Mouse (Mus musculus): ENCODE measurements around the gene Pheta1. TPM values are rescaled to one million over a fixed set of nuclear protein-coding genes. Genes with fewer than 3 reads are reported as not detected.

Pheta1 gene
- polyA plus RNA-seq, 1 experiment from 2014 or later, result 15.3 TPM

GRCm38 (mm10) chr5:121815067-121815466 lies 33.7 kb upstream of the Pheta1 start:
- no peak overlapping the region for H3K27ac ChIP-seq (ENCODE audit: low read length)
- no peak overlapping the region for H3K4me3 ChIP-seq (ENCODE audit: low read length)
- H3K4me2 ChIP-seq (ENCODE audit: low read depth, low read length), result no peak overlapping the region
- peaks cover 73% of the 10 kb centered on the region for H3K36me3 ChIP-seq (ENCODE audit: control insufficient read depth, insufficient read depth)
- H3K9ac ChIP-seq (ENCODE audit: low read length), result no peak overlapping the region
- H3K27me3 ChIP-seq (ENCODE audit: control insufficient read depth, insufficient read depth, low read length), result no peaks in the 10 kb centered on the region
- ATAC-seq (replicated peaks; ENCODE audit: extremely low read depth, insufficient read depth, low FRiP score), result peak; percentile 34; the same call in 1 of the 2 replicates
- WGBS, result 53% methylated on average over 3 of the region's 3 CpGs
- H3K4me1 ChIP-seq (ENCODE audit: control insufficient read depth, insufficient read depth, low read length), result peaks cover 24% of the 10 kb centered on the region
- no peaks in the 10 kb centered on the region for H3K9me3 ChIP-seq (replicated peaks; ENCODE audit: control insufficient read depth, low read length)

GRCm38 (mm10) chr5:121815867-121816380 lies 32.9 kb upstream of the Pheta1 start:
- ATAC-seq (replicated peaks; ENCODE audit: extremely low read depth, insufficient read depth, low FRiP score), result no peak
- Histone ChIP-seq H3K36me3 (ENCODE audit: control insufficient read depth, insufficient read depth) (peaks cover 73% of the 10 kb centered on the region), H3K27me3 (ENCODE audit: control insufficient read depth, insufficient read depth, low read length) (no peaks in the 10 kb centered on the region), H3K4me3 (ENCODE audit: low read length) (no peak overlapping the region), H3K4me1 (ENCODE audit: control insufficient read depth, insufficient read depth, low read length) (peaks cover 23% of the 10 kb centered on the region), H3K4me2 (ENCODE audit: low read depth, low read length) (no peak overlapping the region), H3K9ac (ENCODE audit: low read length) (no peak overlapping the region), H3K9me3 (replicated peaks; ENCODE audit: control insufficient read depth, low read length) (no peaks in the 10 kb centered on the region), H3K27ac (ENCODE audit: low read length) (no peak overlapping the region)
- 75% methylated on average over 8 of the region's 8 CpGs for WGBS

GRCm38 (mm10) chr5:121816611-121817010 lies 32.2 kb upstream of the Pheta1 start:
- no peak overlapping the region for H3K27ac ChIP-seq (ENCODE audit: low read length)
- H3K36me3 ChIP-seq (ENCODE audit: control insufficient read depth, insufficient read depth), result peaks cover 66% of the 10 kb centered on the region
- 83% methylated on average over 2 of the region's 2 CpGs for WGBS

GRCm38 (mm10) chr5:121817551-121817950 lies 31.2 kb upstream of the Pheta1 start:
- 82% methylated on average over 9 of the region's 9 CpGs for WGBS
- Histone ChIP-seq H3K27ac (ENCODE audit: low read length) (no peak overlapping the region), H3K27me3 (ENCODE audit: control insufficient read depth, insufficient read depth, low read length) (no peaks in the 10 kb centered on the region), H3K9ac (ENCODE audit: low read length) (no peak overlapping the region), H3K4me3 (ENCODE audit: low read length) (no peak overlapping the region), H3K4me1 (ENCODE audit: control insufficient read depth, insufficient read depth, low read length) (peaks cover 22% of the 10 kb centered on the region), H3K36me3 (ENCODE audit: control insufficient read depth, insufficient read depth) (peaks cover 58% of the 10 kb centered on the region), H3K9me3 (replicated peaks; ENCODE audit: control insufficient read depth, low read length) (no peaks in the 10 kb centered on the region), H3K4me2 (ENCODE audit: low read depth, low read length) (no peak overlapping the region)
- ATAC-seq (replicated peaks; ENCODE audit: extremely low read depth, insufficient read depth, low FRiP score), result no peak

More at GRCm38 (mm10) chr5:121816611-121817010, 32.2 kb upstream of the Pheta1 start:
- Histone ChIP-seq H3K27me3 (ENCODE audit: control insufficient read depth, insufficient read depth, low read length) (no peaks in the 10 kb centered on the region), H3K4me3 (ENCODE audit: low read length) (no peak overlapping the region), H3K9ac (ENCODE audit: low read length) (no peak overlapping the region), H3K9me3 (replicated peaks; ENCODE audit: control insufficient read depth, low read length) (no peaks in the 10 kb centered on the region), H3K4me1 (ENCODE audit: control insufficient read depth, insufficient read depth, low read length) (peaks cover 24% of the 10 kb centered on the region), H3K4me2 (ENCODE audit: low read depth, low read length) (no peak overlapping the region)
- ATAC-seq (replicated peaks; ENCODE audit: extremely low read depth, insufficient read depth, low FRiP score), result no peak

GRCm38 (mm10) chr5:121818401-121818800 lies 30.4 kb upstream of the Pheta1 start:
- H3K4me2 ChIP-seq (ENCODE audit: low read depth, low read length), result no peak overlapping the region
- no peak overlapping the region for H3K4me3 ChIP-seq (ENCODE audit: low read length)
- peaks cover 29% of the 10 kb centered on the region for H3K4me1 ChIP-seq (ENCODE audit: control insufficient read depth, insufficient read depth, low read length)
- no peaks in the 10 kb centered on the region for H3K9me3 ChIP-seq (replicated peaks; ENCODE audit: control insufficient read depth, low read length)
- peaks cover 51% of the 10 kb centered on the region for H3K36me3 ChIP-seq (ENCODE audit: control insufficient read depth, insufficient read depth)
- no peak overlapping the region for H3K27ac ChIP-seq (ENCODE audit: low read length)
- no peak overlapping the region for H3K9ac ChIP-seq (ENCODE audit: low read length)
- no peak for ATAC-seq (replicated peaks; ENCODE audit: extremely low read depth, insufficient read depth, low FRiP score)
- 91% methylated on average over 7 of the region's 7 CpGs for WGBS
- H3K27me3 ChIP-seq (ENCODE audit: control insufficient read depth, insufficient read depth, low read length), result no peaks in the 10 kb centered on the region

- no peak overlapping the region for H3K27ac ChIP-seq (ENCODE audit: low read length)
- 86% methylated on average over 4 of the region's 4 CpGs for WGBS
- no peak overlapping the region for H3K4me3 ChIP-seq (ENCODE audit: low read length)
- H3K27me3 ChIP-seq (ENCODE audit: control insufficient read depth, insufficient read depth, low read length), result no peaks in the 10 kb centered on the region
- no peak overlapping the region for H3K9ac ChIP-seq (ENCODE audit: low read length)
- no peaks in the 10 kb centered on the region for H3K9me3 ChIP-seq (replicated peaks; ENCODE audit: control insufficient read depth, low read length)
- ATAC-seq (replicated peaks; ENCODE audit: extremely low read depth, insufficient read depth, low FRiP score), result no peak
- no peak overlapping the region for H3K4me2 ChIP-seq (ENCODE audit: low read depth, low read length)
- H3K4me1 ChIP-seq (ENCODE audit: control insufficient read depth, insufficient read depth, low read length), result peaks cover 30% of the 10 kb centered on the region
- H3K36me3 ChIP-seq (ENCODE audit: control insufficient read depth, insufficient read depth), result peaks cover 47% of the 10 kb centered on the region
Observed at GRCm38 (mm10) chr5:121818862-121819261, 29.9 kb upstream of the Pheta1 start.

- H3K36me3 ChIP-seq (ENCODE audit: control insufficient read depth, insufficient read depth), result peaks cover 41% of the 10 kb centered on the region
- no peak overlapping the region for H3K9ac ChIP-seq (ENCODE audit: low read length)
- WGBS, result 76% methylated on average over 5 of the region's 5 CpGs
- no peak overlapping the region for H3K4me2 ChIP-seq (ENCODE audit: low read depth, low read length)
- H3K27ac ChIP-seq (ENCODE audit: low read length), result no peak overlapping the region
- peaks cover 37% of the 10 kb centered on the region for H3K4me1 ChIP-seq (ENCODE audit: control insufficient read depth, insufficient read depth, low read length)
- ATAC-seq (replicated peaks; ENCODE audit: extremely low read depth, insufficient read depth, low FRiP score), result no peak
- H3K27me3 ChIP-seq (ENCODE audit: control insufficient read depth, insufficient read depth, low read length), result no peaks in the 10 kb centered on the region
- no peaks in the 10 kb centered on the region for H3K9me3 ChIP-seq (replicated peaks; ENCODE audit: control insufficient read depth, low read length)
- no peak overlapping the region for H3K4me3 ChIP-seq (ENCODE audit: low read length)
Observed at GRCm38 (mm10) chr5:121819559-121819958, 29.2 kb upstream of the Pheta1 start.

GRCm38 (mm10) chr5:121820161-121820560 lies 28.6 kb upstream of the Pheta1 start:
- H3K27ac ChIP-seq (ENCODE audit: low read length), result no peak overlapping the region
- ATAC-seq (replicated peaks; ENCODE audit: extremely low read depth, insufficient read depth, low FRiP score), result no peak
- WGBS, result 53% methylated on average over 2 of the region's 2 CpGs
- no peak overlapping the region for H3K4me3 ChIP-seq (ENCODE audit: low read length)
- H3K9ac ChIP-seq (ENCODE audit: low read length), result no peak overlapping the region
- H3K9me3 ChIP-seq (replicated peaks; ENCODE audit: control insufficient read depth, low read length), result no peaks in the 10 kb centered on the region
- no peaks in the 10 kb centered on the region for H3K27me3 ChIP-seq (ENCODE audit: control insufficient read depth, insufficient read depth, low read length)
- H3K36me3 ChIP-seq (ENCODE audit: control insufficient read depth, insufficient read depth), result peaks cover 41% of the 10 kb centered on the region
- H3K4me2 ChIP-seq (ENCODE audit: low read depth, low read length), result no peak overlapping the region
- H3K4me1 ChIP-seq (ENCODE audit: control insufficient read depth, insufficient read depth, low read length), result peaks cover 38% of the 10 kb centered on the region

GRCm38 (mm10) chr5:121820657-121821056 lies 28.1 kb upstream of the Pheta1 start:
- Histone ChIP-seq H3K27me3 (ENCODE audit: control insufficient read depth, insufficient read depth, low read length) (no peaks in the 10 kb centered on the region), H3K4me2 (ENCODE audit: low read depth, low read length) (no peak overlapping the region), H3K4me3 (ENCODE audit: low read length) (no peak overlapping the region), H3K36me3 (ENCODE audit: control insufficient read depth, insufficient read depth) (peaks cover 44% of the 10 kb centered on the region), H3K9me3 (replicated peaks; ENCODE audit: control insufficient read depth, low read length) (no peaks in the 10 kb centered on the region), H3K9ac (ENCODE audit: low read length) (no peak overlapping the region), H3K27ac (ENCODE audit: low read length) (no peak overlapping the region; the same call in 1 of the 2 replicates), H3K4me1 (ENCODE audit: control insufficient read depth, insufficient read depth, low read length) (peaks cover 38% of the 10 kb centered on the region)
- ATAC-seq (replicated peaks; ENCODE audit: extremely low read depth, insufficient read depth, low FRiP score), result no peak
- WGBS, result 41% methylated on average over 3 of the region's 3 CpGs
